Mouse (Mus musculus): Measurements from ENCODE around the gene Gm5089.

DNA sequence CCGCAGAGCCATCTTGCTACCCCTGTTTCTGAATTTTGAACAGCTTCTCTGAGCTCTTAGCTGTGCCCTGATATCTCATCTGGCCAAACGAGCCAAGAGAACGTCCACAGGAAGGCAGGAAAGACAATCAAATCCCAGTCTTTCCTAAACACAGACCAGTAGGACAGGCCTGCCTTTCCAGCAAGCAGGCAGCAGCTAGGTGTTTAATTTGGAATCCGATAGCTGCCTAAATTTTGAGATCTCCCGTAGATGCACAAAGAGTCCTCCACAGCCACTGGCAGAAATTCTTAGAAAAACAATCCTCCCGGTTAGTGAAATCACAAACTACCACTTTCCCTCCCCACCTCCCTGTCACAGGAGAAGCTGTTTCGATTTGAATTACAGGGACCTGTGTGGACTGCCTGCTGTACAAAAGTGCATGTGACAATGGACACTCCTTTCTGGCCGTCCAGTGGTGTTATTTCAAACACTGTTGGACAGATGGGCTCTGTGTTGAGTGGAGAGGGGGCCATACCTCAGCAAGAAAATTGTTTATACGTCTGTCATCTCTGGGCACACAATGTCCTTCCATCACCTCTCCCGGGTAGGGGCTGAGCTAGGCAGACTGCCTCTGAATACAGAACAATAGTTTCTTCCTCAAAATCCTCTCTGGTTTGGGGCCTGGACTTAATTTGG, 24.2 kb downstream of the Gm5089 start:
- TF ChIP-seq CTCF (IDR thresholded peaks at IDR 0.05; ENCODE audit: low read depth) (no peak), EP300 (IDR thresholded peaks at IDR 0.05; ENCODE audit: low read depth) (no peak)
